Mouse (Mus musculus) forebrain, postnatal 0 days (tissue): ENCODE measurements around the gene Sh3rf3. TPM values are rescaled to one million over a fixed set of nuclear protein-coding genes. Genes with fewer than 3 reads are reported as not detected.
A peak's percentile ranks its signal among the peaks of the same experiment; 100 is the strongest.

Source experiments
- ATAC-seq: fragments of 200-750 bp; cut with Nextera tagmentation; 2 replicates; pipeline ENCODE4 v1.8.0; 2017; ENCODE audit warnings: mild to moderate bottlenecking, moderate library complexity
- DNase-seq: peaks from one replicate; pipeline ENCODE4 v3.0.0-alpha.2; 2015
- H3K27ac ChIP-seq: fragments of 300-500 bp; sonication (generic); 2 replicates; pipeline ENCODE4 v1.5.1; 2014; ENCODE audit warnings: low read depth, mild to moderate bottlenecking, antibody characterized with exemption, low read length, moderate library complexity, mixed read lengths
- H3K27me3 ChIP-seq: fragments of 300-500 bp; sonication (generic); 2 replicates; pipeline ENCODE4 v1.6.1; 2014; ENCODE audit warnings: mild to moderate bottlenecking, low read length, mixed read lengths; ENCODE audit not compliant: insufficient read depth
- H3K36me3 ChIP-seq: fragments of 300-500 bp; sonication (generic); 2 replicates; pipeline ENCODE4 v1.6.1; 2014; ENCODE audit warnings: mild to moderate bottlenecking, moderate library complexity; ENCODE audit not compliant: insufficient read depth
- H3K4me1 ChIP-seq: fragments of 300-500 bp; sonication (generic); 2 replicates; pipeline ENCODE4 v1.6.1; 2014; ENCODE audit warnings: antibody characterized with exemption; ENCODE audit not compliant: insufficient read depth
- H3K4me2 ChIP-seq: fragments of 300-500 bp; sonication (generic); 2 replicates; pipeline ENCODE4 v1.6.1; 2014; ENCODE audit warnings: low read depth, mild to moderate bottlenecking, moderate library complexity
- H3K4me3 ChIP-seq: fragments of 300-500 bp; sonication (generic); 2 replicates; pipeline ENCODE4 v1.5.1; 2014; ENCODE audit warnings: low read depth, low read length, mixed read lengths
- H3K9ac ChIP-seq: fragments of 300-500 bp; sonication (generic); 2 replicates; pipeline ENCODE4 v1.6.1; 2014; ENCODE audit warnings: mild to moderate bottlenecking
- H3K9me3 ChIP-seq: fragments of 300-500 bp; sonication (generic); 2 replicates; pipeline ENCODE4 v1.6.1; 2016; ENCODE audit warnings: low read length
- CTCF ChIP-seq: sonication (generic); IDR thresholded peaks from 2 replicates; pipeline ENCODE4 v1.5.1; 2016; ENCODE audit warnings: antibody characterized with exemption, control low read depth, low read depth
- WGBS: fragments of 180-500 bp; shearing (Covaris S2); extraction: QIAGEN DNeasy Blood & Tissue Kit; methylation state at CpG from one replicate; pipeline ENCODE4 v1.1.7; 2014; 5-methylcytosine and 5-hydroxymethylcytosine counted together
- polyA plus RNA-seq: library from polyadenylated mRNA; unstranded; fragments of >200 nt; fragmentation: Nextera tagmentation; extraction: Ambion mirVana; gene quantifications from 2 replicates; pipeline ENCODE4 v1.2.1, GENCODE M21; 2015
- total RNA-seq: library from RNA; depleted of rRNA; stranded (reverse); fragments of >200 nt; gene quantifications from 2 replicates; pipeline ENCODE4 v1.2.3, GENCODE M21; 2014

Gene Sh3rf3
- total and polyA plus RNA-seq, 2 experiments from 2014 or later, result 10.1 to 38.1 TPM

DNA sequence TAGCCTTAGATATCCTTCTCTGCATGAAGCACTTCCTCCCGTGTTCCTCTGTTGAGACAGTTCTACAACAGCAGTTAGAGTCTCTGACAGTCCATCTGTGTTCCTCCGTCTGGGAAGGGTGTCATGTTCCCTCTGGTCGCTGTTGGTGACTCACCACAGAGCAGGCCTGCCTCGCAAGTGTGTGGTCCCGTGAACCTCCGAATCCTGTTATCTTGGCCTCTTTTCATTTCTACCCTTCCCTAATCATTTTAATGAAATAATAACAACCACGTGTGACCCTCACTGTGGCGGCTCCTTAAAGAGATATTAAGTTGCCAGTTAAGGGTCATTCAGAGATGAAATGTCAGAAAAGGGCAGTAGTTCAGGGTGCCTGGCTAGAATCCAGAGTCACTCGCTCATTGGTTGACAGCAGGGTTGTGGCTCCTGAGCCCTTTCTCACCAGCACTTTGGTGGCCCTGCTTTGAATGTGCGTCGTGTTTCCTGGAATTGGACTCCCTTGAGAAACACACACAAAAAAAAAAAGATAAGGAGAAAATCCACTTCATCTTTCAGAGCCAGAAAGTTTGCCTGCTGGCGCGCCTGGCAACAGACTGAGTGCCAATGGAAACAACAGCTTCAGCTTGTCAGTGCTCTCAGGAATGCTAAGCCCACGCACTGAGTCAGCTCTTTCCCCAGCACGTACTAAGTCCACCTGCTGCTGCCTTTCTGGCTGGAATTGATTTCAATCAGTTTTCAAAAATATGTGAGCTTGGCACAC lies 301.6 kb downstream of the Sh3rf3 start:
- DNase-seq (peak; percentile 83), ATAC-seq (peak; percentile 79)

DNA sequence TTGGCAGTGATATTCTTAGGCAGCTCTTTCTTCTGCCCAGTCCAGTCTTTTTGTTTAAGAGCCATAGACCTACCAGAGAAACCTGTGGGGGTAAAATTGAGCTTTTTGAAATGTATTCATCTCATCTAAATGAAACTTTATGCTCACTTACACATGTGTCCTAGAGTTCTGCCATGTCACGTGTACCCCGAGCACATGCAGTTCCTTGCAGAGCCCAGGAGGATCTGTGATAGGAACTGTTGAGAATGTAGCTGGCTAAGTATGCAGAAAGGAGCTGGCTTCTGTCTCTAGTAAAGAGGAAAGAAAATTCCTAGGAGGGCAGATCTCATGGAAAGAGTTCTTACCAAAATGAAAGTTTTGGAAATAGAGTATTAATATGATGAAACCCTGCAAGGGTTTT lies 302.5 kb downstream of the Sh3rf3 start:
- no peak for DNase-seq

More for the DNA sequence above, 301.6 kb downstream of the Sh3rf3 start:
- TF ChIP-seq CTCF, result no peak
- no peaks in the 10 kb centered on the region for H3K9me3 ChIP-seq
- no peak overlapping the region for H3K9ac ChIP-seq
- H3K4me2 ChIP-seq, result no peak overlapping the region
- peaks cover 11% of the 10 kb centered on the region; the same call in 1 of the 2 replicates for H3K36me3 ChIP-seq
- no peak overlapping the region for H3K4me3 ChIP-seq
- H3K27me3 ChIP-seq, result no peaks in the 10 kb centered on the region
- no peak overlapping the region for H3K27ac ChIP-seq
- 0 out of 2 replicates have a peak, but pooled peaks cover 3% of the 10 kb centered on the region for H3K4me1 ChIP-seq
- WGBS, result 38% methylated on average over 15 of the region's 15 CpGs

DNA sequence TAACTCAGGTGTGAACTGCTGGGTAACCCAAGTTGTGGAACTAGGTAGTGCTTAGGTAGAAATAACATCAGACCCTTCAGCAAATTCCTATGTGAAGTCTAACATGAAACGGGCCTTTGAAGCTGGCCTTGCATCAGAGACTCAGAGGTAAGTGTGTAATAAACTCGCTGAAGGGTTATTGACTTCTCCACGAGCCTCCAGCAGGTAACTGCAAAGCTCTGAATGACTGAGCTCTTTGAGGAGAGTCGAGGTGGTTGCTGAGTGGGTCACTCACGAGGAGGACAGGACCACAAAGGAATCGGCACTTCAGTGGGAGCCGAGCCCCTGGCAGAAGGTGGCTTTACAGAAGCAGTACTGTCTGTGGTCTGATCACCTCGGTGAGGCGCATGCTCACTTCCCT lies 303.2 kb downstream of the Sh3rf3 start:
- no peak for TF ChIP-seq CTCF
- ATAC-seq (no peak), DNase-seq (no peak)
- Histone ChIP-seq H3K27ac (no peak overlapping the region), H3K4me1 (0 out of 2 replicates have a peak, but pooled peaks cover 3% of the 10 kb centered on the region), H3K4me2 (no peak overlapping the region), H3K9me3 (no peaks in the 10 kb centered on the region), H3K4me3 (no peak overlapping the region), H3K27me3 (no peaks in the 10 kb centered on the region), H3K36me3 (no peaks in the 10 kb centered on the region), H3K9ac (no peak overlapping the region)
- WGBS, result 82% methylated on average over 9 of the region's 9 CpGs

More for the DNA sequence above, 302.5 kb downstream of the Sh3rf3 start:
- TF ChIP-seq CTCF, result no peak
- Histone ChIP-seq H3K4me1 (0 out of 2 replicates have a peak, but pooled peaks cover 3% of the 10 kb centered on the region), H3K4me2 (no peak overlapping the region), H3K27me3 (no peaks in the 10 kb centered on the region), H3K36me3 (0 out of 2 replicates have a peak, but pooled peaks cover 2% of the 10 kb centered on the region), H3K9ac (no peak overlapping the region), H3K27ac (no peak overlapping the region), H3K9me3 (no peaks in the 10 kb centered on the region), H3K4me3 (no peak overlapping the region)
- ATAC-seq, result no peak
- 86% methylated on average over 2 of the region's 2 CpGs for WGBS

DNA sequence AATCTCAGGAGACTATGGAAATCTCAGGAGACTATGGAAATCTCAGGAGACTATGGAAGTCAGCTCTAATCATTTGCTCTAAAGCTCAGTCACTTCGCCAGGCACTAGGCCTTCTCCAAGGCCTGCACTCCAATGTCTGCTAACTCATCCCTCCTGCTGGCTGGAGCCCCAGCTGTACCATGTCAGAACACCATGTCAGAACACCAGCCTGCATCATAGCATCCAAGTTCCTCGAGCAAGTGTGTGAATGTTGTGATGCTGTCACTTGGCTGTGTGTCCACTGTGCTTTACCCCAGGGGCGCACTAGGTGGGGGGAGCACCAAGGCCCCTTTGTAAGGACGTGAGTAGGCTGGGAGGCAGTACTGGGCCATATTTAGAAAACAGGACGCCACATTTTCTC lies 304.4 kb downstream of the Sh3rf3 start:
- Histone ChIP-seq H3K9ac (no peak overlapping the region), H3K4me3 (no peak overlapping the region), H3K4me1 (0 out of 2 replicates have a peak, but pooled peaks cover 3% of the 10 kb centered on the region), H3K36me3 (no peaks in the 10 kb centered on the region), H3K4me2 (no peak overlapping the region), H3K27ac (no peak overlapping the region), H3K27me3 (no peaks in the 10 kb centered on the region), H3K9me3 (no peaks in the 10 kb centered on the region)
- ATAC-seq, result no peak
- no peak for TF ChIP-seq CTCF
- DNase-seq, result no peak
- 75% methylated on average over 5 of the region's 5 CpGs for WGBS

DNA sequence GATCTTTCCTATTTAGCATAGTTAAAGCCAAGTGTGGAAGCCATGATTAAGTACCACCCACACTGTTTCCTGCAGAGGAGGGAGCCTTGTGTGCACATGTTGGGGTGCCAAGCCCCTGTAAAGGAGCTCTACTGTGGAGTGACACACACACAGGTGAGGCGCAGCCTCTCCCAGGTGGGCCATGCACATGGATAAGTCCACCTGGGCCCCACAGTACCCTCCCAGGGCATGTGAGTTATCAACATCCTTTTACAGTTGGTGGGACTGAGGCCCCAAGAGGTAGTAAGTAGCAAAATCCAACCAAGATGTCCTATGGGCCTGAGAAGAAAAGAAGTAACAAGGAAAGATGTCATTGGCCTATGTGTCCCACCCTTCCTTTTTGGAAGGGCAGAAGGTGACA lies 305.8 kb downstream of the Sh3rf3 start:
- Histone ChIP-seq H3K4me3 (no peak overlapping the region), H3K27ac (no peak overlapping the region), H3K36me3 (no peaks in the 10 kb centered on the region), H3K27me3 (no peaks in the 10 kb centered on the region), H3K9ac (no peak overlapping the region), H3K4me2 (no peak overlapping the region), H3K4me1 (0 out of 2 replicates have a peak, but pooled peaks cover 3% of the 10 kb centered on the region), H3K9me3 (no peaks in the 10 kb centered on the region)
- ATAC-seq (no peak), DNase-seq (no peak)
- WGBS, result 100% methylated on average over 1 of the region's 1 CpGs
- TF ChIP-seq CTCF, result no peak

DNA sequence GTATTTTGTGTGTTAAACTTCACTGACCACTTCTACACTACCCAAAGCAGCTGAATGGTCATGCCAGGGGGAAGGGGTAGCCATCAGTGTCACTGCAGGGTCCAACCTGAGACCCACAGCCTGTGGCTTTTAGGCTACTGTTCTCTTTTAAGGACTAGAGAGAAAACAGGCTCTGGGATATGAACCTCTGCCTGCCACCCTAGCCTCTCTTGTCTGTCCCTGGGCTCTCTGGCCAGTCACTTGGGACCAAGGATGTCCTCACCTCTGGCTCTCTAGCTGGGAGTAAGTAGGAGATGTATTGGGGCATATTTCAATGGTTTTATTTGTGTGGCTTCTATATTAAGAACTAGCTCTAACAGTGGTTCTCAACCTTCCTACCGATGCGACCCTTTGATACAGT lies 306.7 kb downstream of the Sh3rf3 start:
- Histone ChIP-seq H3K27me3 (no peaks in the 10 kb centered on the region), H3K9me3 (no peaks in the 10 kb centered on the region), H3K4me2 (no peak overlapping the region), H3K4me3 (no peak overlapping the region), H3K9ac (no peak overlapping the region), H3K36me3 (no peaks in the 10 kb centered on the region), H3K4me1 (0 out of 2 replicates have a peak, but pooled peaks cover under 1% of the 10 kb centered on the region), H3K27ac (no peak overlapping the region)
- WGBS, result 96% methylated on average over 2 of the region's 2 CpGs
- ATAC-seq (no peak), DNase-seq (no peak)
- no peak for TF ChIP-seq CTCF

DNA sequence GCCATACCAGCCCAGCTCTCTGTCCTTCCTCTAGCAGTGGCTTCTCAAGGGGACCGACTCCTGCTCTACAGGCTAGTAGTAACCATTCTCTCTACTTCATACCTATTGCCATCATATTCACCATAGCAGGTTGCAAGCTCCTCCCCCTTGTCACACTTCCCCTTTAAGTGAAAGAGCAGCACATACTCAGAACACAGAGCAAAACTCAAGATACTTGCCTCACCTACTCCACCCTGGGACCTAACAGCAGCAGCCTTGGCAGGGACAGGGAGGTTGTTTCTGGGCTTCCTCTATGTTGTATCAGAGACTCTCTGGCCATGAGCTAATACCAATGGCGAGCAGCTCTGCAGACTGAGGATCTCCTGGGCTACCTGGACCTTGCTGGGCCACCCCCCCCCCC lies 312.3 kb downstream of the Sh3rf3 start:
- DNase-seq (no peak), ATAC-seq (no peak)
- Histone ChIP-seq H3K9me3 (no peaks in the 10 kb centered on the region), H3K9ac (no peak overlapping the region), H3K4me3 (no peak overlapping the region), H3K4me2 (no peak overlapping the region), H3K27me3 (no peaks in the 10 kb centered on the region), H3K27ac (no peak overlapping the region), H3K36me3 (no peaks in the 10 kb centered on the region), H3K4me1 (no peaks in the 10 kb centered on the region)
- 90% methylated on average over 2 of the region's 2 CpGs for WGBS
- TF ChIP-seq CTCF, result no peak
